Mouse (Mus musculus) frontal cortex, postnatal 14 days (tissue): ENCODE results near the gene Ppp3cb.
A peak's percentile ranks its signal among the peaks of the same experiment; 100 is the strongest.
"Not testable (repeated sequence)": the region's sequence is repeated elsewhere in the genome, so short reads cannot be mapped to it uniquely, and the experiment has no call there.

ENCODE experiments used
- DNase-seq, 2 experiments: peaks; one replicate each; pipeline ENCODE4 v3.0.0; 2022; ENCODE audit warnings: low spot score in 2 of 2

Gene Ppp3cb

DNA sequence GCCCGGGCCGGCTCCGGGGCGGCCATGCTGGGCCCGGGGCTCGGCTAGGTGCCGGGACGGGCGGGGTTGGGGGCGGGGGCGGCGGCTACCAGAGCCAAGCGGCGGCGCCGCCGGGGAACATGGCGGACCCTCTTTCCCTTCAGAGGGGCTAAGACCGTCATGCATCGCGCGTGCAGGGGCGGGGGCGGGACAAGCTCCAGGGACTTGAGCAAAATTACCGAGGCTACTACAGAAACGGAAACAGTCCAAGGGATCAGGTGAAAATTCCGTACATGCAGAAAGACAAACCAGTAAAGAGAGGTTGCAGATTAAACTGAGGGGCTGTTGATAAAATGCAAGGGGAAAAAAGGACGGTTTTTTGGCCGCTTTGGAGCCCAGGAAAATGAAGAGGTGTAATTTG is at the start of gene Ppp3cb:
Ppp3cb (minus strand) TSS at position 159 of the 400 bp plus-strand sequence.
- peak; percentile 53 to 66 for DNase-seq

DNA sequence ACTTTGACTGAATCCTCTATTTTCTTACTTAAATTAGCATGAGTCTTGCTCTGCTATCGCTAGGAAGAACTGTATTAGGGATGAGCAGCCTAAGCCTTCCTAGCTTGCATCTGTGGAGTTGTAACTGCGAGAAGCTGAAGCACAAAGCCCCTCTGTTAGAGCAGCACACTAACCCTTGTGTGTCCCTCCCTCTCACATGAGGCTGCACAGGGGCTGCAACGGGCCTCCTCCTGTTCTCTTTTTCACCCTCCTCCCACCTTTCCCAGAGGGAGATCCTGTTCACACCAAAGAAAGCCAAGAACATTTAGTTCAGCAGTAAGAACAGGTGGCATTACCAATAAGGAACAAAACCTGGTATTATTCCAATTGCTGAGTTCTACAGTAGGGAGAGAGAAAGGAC is 49.4 kb upstream of the Ppp3cb start:
- DNase-seq: peak; percentile 32 to 42

DNA sequence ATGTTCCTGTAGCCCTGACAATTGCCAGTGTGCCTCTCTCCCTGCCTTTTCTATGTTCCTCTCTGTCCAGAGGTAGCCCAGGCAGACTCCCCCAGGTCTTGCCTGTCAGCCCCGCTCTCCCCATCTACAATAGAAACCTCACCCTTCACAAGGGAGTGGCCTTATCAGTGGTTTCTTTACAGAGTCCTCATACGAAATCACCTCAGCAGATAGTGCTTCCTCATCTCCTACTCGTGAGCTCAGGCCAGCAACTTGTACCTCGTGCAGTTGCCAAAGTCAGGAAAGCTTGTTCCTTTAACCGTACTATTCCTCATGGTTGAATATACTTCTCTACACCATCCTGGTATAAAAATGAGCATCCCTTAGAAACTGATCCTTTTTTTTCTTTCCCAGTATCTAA is 41.1 kb upstream of the Ppp3cb start:
- no peak for DNase-seq

DNA sequence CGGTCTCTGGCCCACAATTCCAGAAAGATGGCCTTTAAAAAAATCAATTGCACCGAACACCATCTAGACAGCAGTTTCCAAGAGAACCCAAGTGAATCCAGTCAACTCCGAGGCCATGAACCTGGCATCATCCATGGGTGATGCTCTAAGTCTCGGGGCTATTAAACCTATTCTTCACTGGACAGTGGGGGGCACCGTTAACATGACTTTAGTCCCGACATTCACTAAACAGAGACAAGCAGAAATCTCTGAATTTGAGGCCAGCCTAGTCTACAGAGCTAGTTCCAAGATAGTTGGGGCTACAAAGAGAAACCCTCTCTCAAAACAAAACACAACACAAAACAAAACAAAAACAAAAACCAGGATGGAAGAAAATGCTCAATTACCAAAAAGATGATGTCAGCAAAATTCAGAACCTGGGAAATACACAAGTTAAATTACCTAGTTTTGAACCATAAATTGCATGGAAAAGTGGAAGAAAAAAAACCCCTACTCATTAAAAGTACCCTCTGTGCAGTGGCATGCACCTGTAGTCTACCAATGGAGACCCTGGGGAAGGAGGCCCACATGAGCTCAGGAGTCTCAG is 32.5 kb upstream of the Ppp3cb start:
- no peak for DNase-seq

DNA sequence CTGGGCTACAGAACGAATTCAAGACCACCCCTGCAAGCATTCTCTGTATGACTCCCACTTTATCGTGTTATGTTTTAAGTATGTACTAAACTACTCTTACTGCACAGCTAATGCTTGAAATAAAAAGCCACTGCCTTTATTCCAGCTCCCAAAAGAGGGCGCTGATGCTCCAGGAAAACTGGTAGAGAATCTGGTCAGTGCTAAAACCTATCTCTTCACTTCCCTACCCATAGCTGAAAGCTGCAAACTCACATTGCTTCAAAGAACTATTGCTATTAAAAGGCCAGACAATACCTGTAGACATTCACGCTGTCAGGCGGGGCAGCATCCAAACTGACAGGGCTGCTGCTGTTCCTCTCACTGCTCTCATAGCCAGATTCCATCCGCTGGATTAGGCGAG is 29.8 kb upstream of the Ppp3cb start:
- peak; percentile 55 to 74 for DNase-seq

DNA sequence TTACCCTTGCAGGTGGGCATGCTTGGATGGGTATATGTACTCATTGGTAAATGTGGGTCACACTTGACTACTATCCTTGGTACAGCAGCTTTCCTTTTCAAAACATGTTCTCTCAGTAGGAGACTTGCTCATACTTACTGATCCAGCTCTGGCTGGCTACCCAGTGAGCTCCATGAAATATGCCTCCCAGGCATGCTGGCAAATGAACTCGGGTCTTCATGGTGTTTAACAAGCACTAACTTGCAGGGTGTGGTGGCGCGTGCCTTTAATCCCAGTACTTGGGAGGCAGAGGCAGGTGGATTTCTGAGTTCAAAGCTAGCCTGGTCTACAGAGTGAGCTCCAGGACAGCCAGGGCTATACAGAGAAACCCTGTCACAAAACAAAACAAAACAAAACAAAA is 26.8 kb upstream of the Ppp3cb start:
- DNase-seq: not testable (repeated sequence)

DNA sequence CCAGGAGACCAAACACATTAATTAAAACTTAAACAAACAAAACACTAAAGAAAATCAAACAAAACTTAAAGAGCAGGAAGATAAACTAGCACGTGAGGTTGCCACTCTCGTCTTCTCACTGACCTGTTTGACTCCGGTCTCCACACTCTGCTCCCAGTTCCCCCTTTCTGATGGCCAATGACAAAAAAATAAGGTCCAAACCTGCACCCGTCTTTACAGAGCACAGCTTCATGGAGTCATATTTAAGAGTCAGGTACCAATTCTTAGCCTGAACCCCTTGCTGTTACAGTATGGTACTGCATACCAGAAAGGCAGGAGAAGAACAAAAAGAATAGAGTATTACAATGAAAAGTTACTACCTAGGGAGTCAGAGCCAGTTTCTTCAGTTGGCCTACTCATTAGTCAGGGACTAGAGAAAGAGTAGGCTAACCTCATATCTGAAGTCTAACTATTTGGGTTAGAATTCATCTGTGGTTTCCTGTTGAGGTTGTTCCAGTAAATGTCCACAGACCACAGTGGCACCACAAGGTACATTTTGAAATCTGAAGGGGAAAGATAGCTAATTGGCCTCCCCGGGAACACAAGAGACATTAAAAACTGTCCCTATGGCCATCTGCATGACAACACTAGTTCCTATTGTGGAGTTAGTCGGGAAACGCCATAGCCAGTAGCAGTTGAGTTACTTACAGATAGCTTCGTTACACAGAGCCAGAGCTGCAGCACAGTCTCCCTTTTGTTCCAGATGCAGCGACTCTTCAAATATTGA is 19.1 kb upstream of the Ppp3cb start:
- DNase-seq: no peak

DNA sequence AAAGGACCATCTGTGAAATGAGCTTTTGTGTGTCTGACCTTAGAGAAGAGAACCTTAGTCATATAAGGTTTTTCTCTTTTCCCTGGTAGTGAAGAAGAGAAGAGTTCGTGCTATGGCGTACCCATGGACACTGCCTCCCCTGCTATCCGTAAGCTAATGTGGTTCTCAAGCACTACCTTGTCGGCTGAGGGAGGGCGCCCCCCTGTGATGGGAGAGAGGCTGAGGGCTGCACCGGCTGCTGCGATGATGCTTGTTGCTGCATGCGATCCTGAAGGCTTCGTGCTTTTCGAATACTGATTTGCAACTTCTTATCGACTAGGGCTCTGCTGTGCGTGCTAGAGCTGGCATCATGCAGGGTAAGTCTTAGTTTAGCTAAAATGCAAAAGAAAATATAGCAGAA is 18.3 kb upstream of the Ppp3cb start:
- DNase-seq: no peak

DNA sequence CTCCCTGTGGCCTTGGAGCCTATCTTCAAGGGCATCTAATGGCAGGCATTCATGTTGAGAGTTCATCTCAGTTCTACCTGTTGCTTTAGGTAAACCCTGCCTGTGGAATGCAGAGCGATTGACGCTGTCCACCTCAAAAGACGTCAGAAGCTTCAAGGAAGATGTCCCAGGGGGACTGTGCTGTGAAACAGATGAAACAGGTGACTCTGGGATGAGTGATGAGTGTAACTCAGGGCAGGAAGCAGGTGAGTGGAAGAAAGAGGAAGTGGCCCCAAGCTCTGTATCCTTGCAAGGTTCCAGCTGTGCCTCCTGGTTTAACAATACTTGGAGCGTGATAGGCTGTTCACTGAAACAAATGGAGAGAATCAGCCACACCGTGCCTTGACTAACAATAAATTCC is 15.5 kb upstream of the Ppp3cb start:
- no peak for DNase-seq

DNA sequence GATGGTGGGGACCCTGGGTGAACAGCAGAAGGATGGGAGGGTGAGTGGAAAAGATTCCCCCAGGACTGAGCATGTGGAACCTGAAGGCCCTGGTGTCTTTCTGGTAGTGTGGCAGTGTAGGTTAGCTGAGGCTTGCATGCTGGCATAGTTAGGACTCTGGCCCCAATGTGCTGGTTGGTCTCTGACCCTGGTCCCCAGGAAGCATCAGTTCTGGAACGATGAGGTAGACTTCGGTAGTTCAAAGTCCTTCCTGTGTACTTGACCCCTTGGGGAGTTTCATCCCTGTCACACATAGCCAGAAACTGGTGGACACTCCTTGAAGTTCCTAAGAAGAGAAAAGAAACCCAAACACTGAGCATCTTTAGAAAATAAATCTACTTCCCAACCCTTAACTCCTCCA is 3.8 kb upstream of the Ppp3cb start:
- no peak for DNase-seq

DNA sequence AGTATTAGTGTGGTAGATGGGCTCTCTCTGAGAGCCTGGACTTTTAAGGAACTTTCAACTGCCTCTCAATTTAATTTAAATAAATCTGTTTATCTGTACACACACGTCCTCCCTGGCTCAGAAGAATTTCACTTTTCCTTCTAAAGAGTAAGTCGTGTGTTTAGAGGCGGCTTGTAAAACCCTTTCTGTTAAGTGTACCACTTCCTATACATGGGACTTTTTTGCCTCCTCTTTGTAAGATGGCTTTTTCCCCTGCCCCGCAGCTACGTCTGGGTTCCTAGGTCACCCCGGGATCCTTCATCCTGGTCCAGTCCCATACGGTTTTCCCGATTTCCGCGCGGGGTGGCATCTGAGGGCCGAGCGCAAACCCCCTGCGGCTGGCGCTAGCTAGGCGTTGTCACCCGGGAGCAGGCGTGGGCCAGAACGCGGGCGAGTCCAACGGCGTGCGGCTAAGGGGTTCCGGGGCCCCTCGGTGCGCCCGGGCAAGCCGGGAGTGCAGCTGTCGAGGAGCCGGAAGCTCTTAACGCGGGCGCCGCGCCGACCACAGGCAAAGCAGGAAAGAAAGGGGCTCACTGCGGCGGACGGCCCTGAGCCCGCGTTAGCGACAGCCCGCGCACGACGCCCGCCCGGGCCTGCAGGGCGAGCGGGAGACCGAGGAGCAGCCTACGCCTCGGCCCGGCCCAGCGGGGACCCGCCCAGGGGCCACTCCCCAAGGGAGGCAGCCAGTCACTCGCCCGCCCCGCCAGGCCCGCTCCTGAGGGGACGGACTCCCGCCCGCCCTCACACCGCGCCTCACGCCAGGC is 643 bp downstream of the Ppp3cb start:
- peak; percentile 70 for DNase-seq

DNA sequence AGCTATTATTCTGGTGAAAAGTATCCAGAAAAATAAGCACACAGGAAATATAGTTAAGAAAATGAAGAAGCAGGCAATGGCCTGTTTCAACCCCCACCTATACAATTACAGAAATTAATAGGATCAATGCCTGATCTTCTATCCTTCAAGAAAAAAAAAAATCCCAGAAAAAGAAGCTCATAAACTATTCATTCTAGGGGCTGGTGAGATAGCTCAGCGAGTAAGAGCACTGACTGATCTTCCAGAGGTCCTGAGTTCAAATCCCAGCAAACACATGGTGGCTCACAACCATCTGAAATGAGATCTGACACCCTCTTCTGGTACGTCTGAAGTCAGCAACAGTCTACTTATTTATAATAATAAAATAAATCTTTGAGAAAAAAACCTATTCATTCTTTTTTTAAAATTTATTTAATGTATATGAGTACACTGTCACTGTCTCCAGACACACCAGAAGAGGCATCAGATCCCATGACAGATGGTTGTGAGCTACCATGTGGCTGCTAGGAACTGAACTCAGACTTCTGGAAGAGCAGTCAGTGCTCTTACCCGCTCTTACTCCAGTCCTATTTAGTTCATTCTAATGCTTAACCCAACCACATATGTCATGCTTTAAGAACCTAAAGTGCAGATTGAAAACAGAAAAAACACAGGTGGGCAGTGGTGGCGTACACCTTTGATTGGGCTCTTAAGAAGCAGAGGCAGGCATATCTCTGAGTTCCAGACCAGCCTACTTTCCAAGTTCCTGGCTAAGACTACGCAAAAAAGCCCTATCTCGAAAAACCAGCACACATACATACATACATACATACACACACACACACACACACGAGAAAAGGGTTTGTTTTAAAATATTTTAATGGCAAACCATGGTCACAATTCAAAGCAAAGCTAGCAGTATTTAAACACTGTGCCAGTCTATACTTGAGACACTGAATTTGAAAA is 1.6 kb downstream of the Ppp3cb start:
- DNase-seq: no peak

DNA sequence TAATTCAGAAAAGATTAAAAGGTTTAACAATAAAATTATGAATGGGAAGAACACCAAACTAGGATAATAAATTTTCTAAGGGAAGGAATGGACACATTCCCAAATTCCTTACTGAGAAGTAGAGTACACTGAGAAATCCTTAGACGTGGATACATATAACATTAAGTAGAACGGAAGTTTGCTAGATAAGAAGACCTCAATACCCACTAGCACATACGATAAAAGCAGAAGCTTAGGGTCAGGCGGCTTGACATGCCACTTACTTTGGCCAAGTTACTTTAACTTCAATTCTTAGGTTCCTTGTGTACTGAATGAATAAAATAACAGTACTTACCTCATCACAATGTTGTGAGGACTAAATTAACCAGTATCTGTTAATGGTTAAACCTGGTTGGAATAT is 16.7 kb downstream of the Ppp3cb start:
- no peak for DNase-seq

DNA sequence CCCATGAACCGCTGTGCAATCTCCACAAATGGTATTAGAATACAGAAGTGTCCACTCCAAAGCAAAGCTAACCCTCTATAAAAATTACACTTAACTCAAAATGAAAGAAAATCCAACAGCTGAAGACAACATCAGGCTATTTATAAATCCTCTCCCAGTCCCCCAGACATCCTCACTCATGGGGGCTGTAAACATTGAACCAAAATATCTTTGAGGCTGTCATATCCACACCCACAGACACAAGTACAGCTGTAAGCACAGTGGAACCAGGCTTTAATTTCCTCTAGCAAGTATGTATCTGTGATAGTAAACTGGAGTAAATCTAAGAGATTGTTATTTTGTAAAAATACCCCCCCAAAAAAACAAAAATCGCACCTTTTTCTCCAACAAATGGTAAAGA is 26.2 kb downstream of the Ppp3cb start:
- no peak for DNase-seq

DNA sequence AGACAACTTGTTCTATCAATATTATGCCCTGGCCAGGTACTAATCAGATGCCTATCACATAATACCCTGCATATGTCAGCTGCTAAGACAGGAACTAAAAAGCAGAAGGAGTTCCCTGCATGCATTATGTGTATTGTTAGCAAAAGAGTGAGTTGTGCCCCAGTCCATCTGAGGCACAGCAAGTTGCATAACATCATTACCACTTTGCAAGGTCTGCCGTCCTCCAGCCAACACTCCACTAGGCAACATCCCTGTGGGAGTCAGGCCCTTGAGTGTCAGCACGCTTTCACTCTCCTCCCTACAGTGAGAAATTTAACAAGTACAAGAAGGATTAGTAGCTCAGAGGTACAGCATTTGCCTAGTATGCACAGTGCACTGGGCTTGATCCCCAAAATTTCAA is 37.9 kb downstream of the Ppp3cb start:
- no peak for DNase-seq

DNA sequence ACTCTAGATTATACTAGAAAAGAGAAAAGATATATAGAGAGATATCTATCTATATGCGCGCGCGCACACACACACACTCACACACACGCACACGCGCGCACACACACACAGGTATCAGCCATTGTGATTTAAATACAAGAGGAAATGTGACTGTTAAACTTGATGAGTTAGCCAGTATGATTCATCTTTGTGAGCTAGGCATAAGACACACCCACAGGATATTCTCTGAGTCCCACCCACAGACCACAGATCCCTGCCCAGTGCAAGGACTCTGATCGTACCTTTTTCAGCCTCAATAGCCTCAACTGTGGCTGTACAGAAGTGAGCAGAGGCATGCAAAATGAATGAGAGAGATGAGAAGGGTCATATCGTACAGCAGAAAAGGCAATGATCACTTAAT is 43.4 kb downstream of the Ppp3cb start:
- DNase-seq: no peak

DNA sequence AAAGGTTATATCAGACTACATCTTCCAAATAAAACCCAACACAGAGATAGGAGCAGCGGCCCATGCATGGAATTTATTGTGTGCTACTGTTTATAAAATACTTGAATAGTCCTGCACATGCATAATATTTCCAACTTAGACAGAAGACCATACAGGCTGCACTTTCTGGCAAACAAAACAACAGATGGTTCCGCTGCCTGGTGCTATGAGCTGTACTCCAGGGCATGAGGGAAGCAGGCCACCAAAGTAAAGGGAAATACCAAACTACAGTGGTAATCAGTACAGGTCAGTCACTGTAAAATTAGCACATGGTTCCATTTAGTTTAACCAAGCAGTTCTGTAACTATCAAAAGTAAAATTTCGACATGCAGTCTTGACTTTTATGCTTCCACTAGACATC is 46.4 kb downstream of the Ppp3cb start:
- no peak for DNase-seq

DNA sequence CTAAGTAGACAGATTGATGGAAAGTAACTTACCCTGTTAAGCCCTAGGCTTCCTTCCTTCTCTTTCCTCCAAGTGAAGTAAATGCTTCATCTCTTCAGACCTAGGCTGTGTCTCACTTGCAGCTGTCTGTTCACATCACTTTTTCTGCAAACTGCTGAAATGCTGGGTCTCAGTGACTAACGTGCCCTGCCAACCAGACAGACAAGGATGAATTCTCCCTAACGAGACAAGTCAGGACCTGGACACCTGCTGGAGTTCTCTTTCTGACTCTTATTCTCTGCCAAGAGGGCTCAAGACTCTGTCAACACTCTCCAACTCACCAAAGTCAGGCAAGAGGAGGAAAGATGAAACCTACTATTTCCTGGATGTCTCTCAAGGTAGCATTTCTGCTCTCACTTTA is 49.8 kb downstream of the Ppp3cb start, which contains the start of gene Mss51:
Mss51 (minus strand) TSS at position 299 of the 400 bp plus-strand sequence.
- no peak for DNase-seq

DNA sequence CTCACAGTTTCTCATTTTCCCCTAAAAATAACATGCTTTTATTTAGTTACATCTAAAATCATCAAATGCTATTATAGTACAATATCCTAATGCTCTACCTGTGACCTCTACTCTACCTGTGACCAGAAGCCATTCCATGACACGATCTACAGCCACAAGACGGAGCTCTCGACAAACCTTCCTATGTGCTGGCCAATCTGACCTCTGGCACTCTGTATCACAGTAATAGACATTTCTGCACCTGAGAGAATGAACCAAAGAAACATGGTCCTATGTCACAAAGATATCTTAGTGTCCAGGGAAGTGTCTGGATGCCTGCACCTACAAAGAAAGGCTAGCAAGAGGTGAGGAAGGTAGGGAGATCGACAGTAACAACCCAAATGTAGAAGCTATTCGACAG is 60.3 kb downstream of the Ppp3cb start:
- no peak for DNase-seq

DNA sequence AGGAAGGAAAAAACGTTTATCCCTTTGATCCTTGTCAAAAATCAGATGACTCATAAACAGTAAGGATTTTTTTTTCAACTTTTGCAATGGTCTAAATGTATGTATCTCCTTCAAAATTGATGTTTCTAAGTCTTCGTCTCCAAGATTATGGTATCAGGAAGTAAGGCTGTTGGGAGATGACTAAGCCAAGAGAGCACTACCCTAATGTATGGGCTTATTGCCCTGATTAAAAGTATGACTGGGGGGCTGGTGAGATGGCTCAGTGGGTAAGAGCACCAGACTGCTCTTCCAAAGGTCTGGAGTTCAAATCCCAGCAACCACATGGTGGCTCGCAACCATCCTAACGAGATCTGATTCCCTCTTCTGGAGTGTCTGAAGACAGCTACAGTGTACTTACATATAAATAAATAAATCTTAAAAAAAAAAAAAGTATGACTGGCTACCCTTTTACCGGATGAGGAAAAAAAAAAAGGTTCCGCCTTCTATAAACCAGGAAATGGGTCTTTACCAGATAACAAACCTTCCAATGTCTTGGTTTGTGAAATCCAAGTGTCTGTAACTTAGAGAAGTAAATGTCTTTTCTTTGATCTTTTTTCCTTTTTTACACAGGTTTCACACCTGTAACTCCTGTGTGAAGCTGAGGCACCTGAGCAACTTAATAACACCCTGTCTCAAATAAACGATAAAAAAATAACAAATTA is 64.2 kb downstream of the Ppp3cb start:
- no peak for DNase-seq

DNA sequence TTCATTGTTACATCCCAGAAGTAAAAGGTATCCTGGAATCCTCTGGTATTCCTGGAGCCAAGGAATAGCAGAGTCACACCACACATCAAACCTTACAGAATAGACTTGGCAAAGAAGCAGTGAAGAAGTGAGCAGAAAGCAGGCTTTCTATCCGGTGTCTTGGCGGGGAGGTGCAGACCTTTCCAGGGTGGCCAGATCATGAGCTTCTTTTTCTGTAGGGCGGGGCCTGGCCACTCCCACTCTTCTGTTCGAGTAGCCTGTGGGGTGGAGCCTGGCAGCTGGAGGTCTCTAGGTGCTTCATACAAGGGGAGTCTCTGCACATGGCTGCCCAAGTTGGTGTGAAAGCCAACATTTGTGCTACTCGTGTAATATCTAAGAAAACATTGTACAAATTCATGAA is 65.2 kb downstream of the Ppp3cb start:
- DNase-seq: no peak
